Mouse (Mus musculus) cerebellum, postnatal 10 days (tissue): Measurements from ENCODE around the gene Gtsf1l.

Experiments used
- DNase-seq, 2 experiments: peaks; one replicate each; pipeline ENCODE4 v3.0.0; 2021; ENCODE audit warnings: mixed read lengths in 2 of 2

The Gtsf1l gene

DNA sequence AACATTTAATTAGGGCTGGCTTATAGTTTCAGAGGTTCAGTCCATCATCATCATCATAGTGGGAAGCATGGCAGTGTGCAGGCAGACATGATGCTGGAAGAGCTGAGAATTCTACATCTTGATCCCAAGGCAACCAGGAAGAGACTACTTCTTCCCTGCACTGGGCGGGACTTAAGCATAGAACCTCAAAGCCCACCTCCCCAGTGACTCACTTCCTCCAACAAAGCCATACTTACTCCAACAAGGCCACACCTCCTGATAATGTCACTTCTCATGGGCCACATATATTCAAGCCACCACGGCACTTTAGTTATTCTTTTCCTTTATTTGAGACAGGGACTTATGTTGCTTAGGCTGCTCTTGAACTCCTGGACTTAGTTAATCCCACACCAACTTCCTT is 38.5 kb downstream of the Gtsf1l start:
- DNase-seq = no peak

DNA sequence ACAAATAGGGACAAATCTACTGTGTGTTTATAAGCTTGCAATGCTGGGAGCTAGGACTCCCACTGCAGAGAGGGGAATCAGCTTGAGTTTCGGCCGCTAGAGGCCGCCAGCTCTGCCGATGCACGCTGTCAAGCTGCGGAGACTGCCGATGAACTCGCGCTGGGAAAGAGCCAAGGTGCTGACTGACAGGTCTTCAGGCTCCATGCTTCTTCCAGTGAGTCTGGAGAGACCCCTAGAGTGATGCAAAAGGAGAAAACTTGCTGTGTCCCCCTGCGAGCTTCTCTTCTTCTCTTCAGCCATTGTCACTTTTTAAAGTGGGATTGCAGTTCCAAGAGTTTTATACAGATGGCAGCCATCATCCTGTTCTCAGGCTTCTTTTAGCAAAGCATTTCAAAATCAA is 39.5 kb downstream of the Gtsf1l start:
- peak; percentile 91 for DNase-seq

DNA sequence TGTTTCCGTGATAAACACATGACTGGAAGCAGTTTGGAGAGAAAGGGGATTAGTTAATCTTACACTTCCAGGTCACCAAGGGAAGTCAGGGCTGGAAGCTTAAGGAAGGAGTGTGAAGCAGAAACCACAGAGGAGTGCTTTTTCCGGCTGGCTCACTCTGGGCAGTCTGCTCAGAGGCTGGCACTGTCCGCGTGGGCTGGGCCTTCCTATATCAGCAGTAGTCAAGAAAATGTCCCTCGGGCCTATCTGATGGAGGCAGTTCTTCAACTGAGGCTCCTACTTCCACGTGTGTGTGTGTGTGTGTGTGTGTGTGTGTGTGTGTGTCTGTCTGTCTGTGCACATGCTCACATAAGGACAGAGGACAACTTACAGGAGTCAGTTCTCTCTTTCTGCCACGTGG is 47.7 kb downstream of the Gtsf1l start:
- no peak for DNase-seq
